Mouse (Mus musculus): ENCODE data around the gene Bicd1. TPM values are rescaled to one million over a fixed set of nuclear protein-coding genes. Genes with fewer than 3 reads are reported as not detected.

Bicd1 gene
- polyA plus RNA-seq (2012; rRNA removed): 13.3 and 15.3 TPM in 2 replicates

GRCm38 (mm10) chr6:149408833-149409332, at the start of gene Bicd1:
Gene Bicd1 (plus strand): TSS chr6:149408886.

Other genes with a start within 250 kb of the Bicd1 start
- gene Amn1, start 220.2 kb upstream of the Bicd1 start, polyA plus RNA-seq (2012; rRNA removed): 64.7 and 77.2 TPM in 2 replicates
- gene Resf1, start 99.5 kb upstream of the Bicd1 start, polyA plus RNA-seq (2012; rRNA removed): 9.1 and 9.5 TPM in 2 replicates